8 mouse cellular contexts compared by ENCODE assay signal in the genomic region with DNA sequence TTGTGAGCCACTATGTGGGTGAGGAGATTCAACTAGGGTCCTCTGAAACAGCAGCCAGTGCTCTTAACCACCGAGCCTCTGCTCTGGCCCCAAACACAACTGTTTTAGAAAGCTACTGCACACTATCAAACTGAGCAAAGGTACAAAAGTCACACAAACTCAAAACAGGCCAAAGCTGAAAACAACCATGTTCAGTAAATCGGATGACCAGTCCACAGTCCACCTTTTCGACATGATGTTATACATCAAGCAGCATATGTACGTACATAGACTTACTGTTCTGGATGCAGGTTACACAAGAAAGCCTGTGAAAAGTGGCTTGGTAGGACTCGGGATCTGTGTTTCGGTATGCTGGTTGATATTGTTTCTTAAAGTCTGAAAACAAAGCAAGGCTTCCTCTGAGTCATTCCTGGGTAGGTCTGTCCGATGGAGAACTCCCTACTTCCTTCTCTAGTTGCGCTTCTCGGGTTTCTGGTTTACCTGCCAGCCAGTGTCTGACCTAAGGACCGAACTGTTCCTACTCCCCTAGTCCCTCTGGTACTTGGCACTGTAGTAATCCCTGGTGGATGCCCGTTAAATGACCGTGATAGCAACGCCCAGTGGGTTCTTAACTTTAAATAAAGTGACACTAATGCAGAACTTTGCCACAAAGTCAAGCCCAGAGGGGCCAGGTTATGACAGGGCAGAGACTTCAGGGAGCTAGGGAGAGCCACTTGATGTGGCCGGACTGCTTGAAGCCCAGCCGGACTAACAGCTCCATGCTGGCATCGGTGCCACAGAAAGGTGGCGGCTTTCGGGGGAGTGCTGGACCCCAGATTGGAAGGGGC. TPM values are rescaled to one million over a fixed set of nuclear protein-coding genes. Genes with fewer than 3 reads are reported as not detected.
DNase-seq lines count a peak whose midpoint lies in the region; ATAC-seq and TF ChIP-seq lines count a peak whose summit lies in the region.

No protein-coding gene starts in this region.

- peak overlapping the region; percentile 56 for H3K4me2 ChIP-seq in kidney, postnatal 0 days (ENCODE audit: low read length)

- H3K4me3 ChIP-seq in kidney, postnatal 0 days (replicated peaks; ENCODE audit: low read depth, low read length): peak overlapping the region; percentile 65
- H3K4me3 ChIP-seq in bone marrow, adult 2 months (replicated peaks; ENCODE audit: control insufficient read depth, low read depth, low read length): peak overlapping the region; percentile 89
- peak overlapping the region; percentile 77 for H3K4me3 ChIP-seq in hindbrain, embryonic 10.5 days

- peak overlapping the region; percentile 52 for H3K27ac ChIP-seq in kidney, postnatal 0 days
- peak overlapping the region; percentile 82 for H3K27ac ChIP-seq in bone marrow, adult 2 months (ENCODE audit: control insufficient read depth, insufficient read depth, low read depth, low read length, poor library complexity)
- H3K27ac ChIP-seq in hindbrain, embryonic 10.5 days: peak overlapping the region; percentile 89

- H3K9ac ChIP-seq in kidney, postnatal 0 days (ENCODE audit: low read depth, low read length): peak overlapping the region; percentile 66

- no peaks in the 10 kb centered on the region for H3K27me3 ChIP-seq in kidney, postnatal 0 days (ENCODE audit: insufficient read depth, low read length)
- H3K27me3 ChIP-seq in hindbrain, embryonic 10.5 days (ENCODE audit: insufficient read depth, poor library complexity, severe bottlenecking): no peaks in the 10 kb centered on the region

- H3K9me3 ChIP-seq in kidney, postnatal 0 days (replicated peaks; ENCODE audit: low read length): no peaks in the 10 kb centered on the region
- H3K9me3 ChIP-seq in hindbrain, embryonic 10.5 days: no peaks in the 10 kb centered on the region

- peak; percentile 29 for DNase-seq in kidney, postnatal 0 days (ENCODE audit: low spot score)
- DNase-seq in kidney, postnatal 25 days: no peak
- no peak for DNase-seq in hindbrain, embryonic 10.5 days (ENCODE audit: low spot score)
- no peak for DNase-seq in natural killer cell, adult 2 months (ENCODE audit: low spot score in 2 of 2)
- no peak for DNase-seq in cerebellum, adult 11 months
- no peak for DNase-seq in right cerebral cortex, postnatal 25 days

- no peak for TF ChIP-seq POLR2A in bone marrow, adult 2 months (IDR thresholded peaks at IDR 0.05; ENCODE audit: borderline replicate concordance, control insufficient read depth, low read depth, low read length)

- no peak for TF ChIP-seq CTCF in kidney, postnatal 0 days (IDR thresholded peaks at IDR 0.05; ENCODE audit: low read depth)
- no peak for TF ChIP-seq CTCF in bone marrow, adult 2 months (IDR thresholded peaks at IDR 0.05; ENCODE audit: control insufficient read depth, insufficient read depth, low read length)

- peak; percentile 71 for ATAC-seq in kidney, postnatal 0 days (replicated peaks; ENCODE audit: low FRiP score, low read depth)
- peak; percentile 29 for ATAC-seq in megakaryocyte progenitor cell, adult 5-6 weeks (replicated peaks; ENCODE audit: poor library complexity)

- no peaks in the 10 kb centered on the region for H3K36me3 ChIP-seq in kidney, postnatal 0 days (ENCODE audit: insufficient read depth, low read length)
- peaks cover 5% of the 10 kb centered on the region for H3K36me3 ChIP-seq in hindbrain, embryonic 10.5 days

- 20% methylated on average over 18 of the region's 18 CpGs for WGBS in kidney, postnatal 0 days
- WGBS in bone marrow, adult 2 months: 18% methylated on average over 18 of the region's 18 CpGs
- 26% methylated on average over 18 of the region's 18 CpGs for WGBS in hindbrain, embryonic 10.5 days

- peaks cover 7% of the 10 kb centered on the region; the same call in 1 of the 2 replicates for H3K4me1 ChIP-seq in kidney, postnatal 0 days (replicated peaks; ENCODE audit: insufficient read depth, low read length)
- peaks cover 7% of the 10 kb centered on the region for H3K4me1 ChIP-seq in bone marrow, adult 2 months (ENCODE audit: control insufficient read depth, insufficient read depth, low read length)
- H3K4me1 ChIP-seq in hindbrain, embryonic 10.5 days (replicated peaks): peaks cover 22% of the 10 kb centered on the region

RNA-seq across cellular contexts. Expression of a gene that starts 0.8 kb away (rescaled TPM):
- 130 and 139 TPM in 2 replicates for polyA plus RNA-seq in kidney, postnatal 0 days (2015; fragmentation: Nextera tagmentation; extraction: Ambion mirVana)
- polyA plus RNA-seq in bone marrow, adult 2 months (2011; ENCODE audit: insufficient read depth, insufficient read length, low replicate concordance, missing spikeins): 16.6 and 50.8 TPM in 2 replicates
- polyA plus RNA-seq in hindbrain, embryonic 10.5 days (2016; fragmentation: Nextera tagmentation; extraction: Ambion mirVana): 77.4 and 82.8 TPM in 2 replicates
- total RNA-seq in megakaryocyte progenitor cell, adult 5-6 weeks (2015): 82.6 and 84.3 TPM in 2 replicates
- 61.6 and 61.7 TPM in 2 replicates for total RNA-seq in megakaryocyte progenitor cell, adult 5-6 weeks (2017)

RNA-seq across cellular contexts. Expression of a gene that starts 0.9 kb away (rescaled TPM):
- 7.4 and 10.2 TPM in 2 replicates for polyA plus RNA-seq in kidney, postnatal 0 days (2015; fragmentation: Nextera tagmentation; extraction: Ambion mirVana)
- 2.7 and 7.5 TPM in 2 replicates for polyA plus RNA-seq in bone marrow, adult 2 months (2011; ENCODE audit: insufficient read depth, insufficient read length, low replicate concordance, missing spikeins)
- 15.6 and 19.9 TPM in 2 replicates for polyA plus RNA-seq in hindbrain, embryonic 10.5 days (2016; fragmentation: Nextera tagmentation; extraction: Ambion mirVana)
- total RNA-seq in megakaryocyte progenitor cell, adult 5-6 weeks (2015): 7.0 and 7.7 TPM in 2 replicates
- total RNA-seq in megakaryocyte progenitor cell, adult 5-6 weeks (2017): 10.3 and 10.4 TPM in 2 replicates

RNA-seq across cellular contexts. Expression of a gene that starts 11.7 kb away (rescaled TPM):
- polyA plus RNA-seq in kidney, postnatal 0 days (2015; fragmentation: Nextera tagmentation; extraction: Ambion mirVana): 36.8 and 40.9 TPM in 2 replicates
- polyA plus RNA-seq in bone marrow, adult 2 months (2011; ENCODE audit: insufficient read depth, insufficient read length, low replicate concordance, missing spikeins): 17.7 and 18.8 TPM in 2 replicates
- 46.7 and 50.5 TPM in 2 replicates for polyA plus RNA-seq in hindbrain, embryonic 10.5 days (2016; fragmentation: Nextera tagmentation; extraction: Ambion mirVana)
- total RNA-seq in megakaryocyte progenitor cell, adult 5-6 weeks (2015): 12.7 and 13.6 TPM in 2 replicates
- total RNA-seq in megakaryocyte progenitor cell, adult 5-6 weeks (2017): 42.8 and 44.8 TPM in 2 replicates

RNA-seq across cellular contexts. Expression of a gene that starts 23.3 kb away (rescaled TPM):
- polyA plus RNA-seq in kidney, postnatal 0 days (2015; fragmentation: Nextera tagmentation; extraction: Ambion mirVana): 64.6 and 66.7 TPM in 2 replicates
- 12.3 and 31.1 TPM in 2 replicates for polyA plus RNA-seq in bone marrow, adult 2 months (2011; ENCODE audit: insufficient read depth, insufficient read length, low replicate concordance, missing spikeins)
- polyA plus RNA-seq in hindbrain, embryonic 10.5 days (2016; fragmentation: Nextera tagmentation; extraction: Ambion mirVana): 99.8 and 101 TPM in 2 replicates
- 64.1 and 67.6 TPM in 2 replicates for total RNA-seq in megakaryocyte progenitor cell, adult 5-6 weeks (2015)
- total RNA-seq in megakaryocyte progenitor cell, adult 5-6 weeks (2017): 56.2 and 64.9 TPM in 2 replicates
